Mouse (Mus musculus): Measurements from ENCODE around the gene Clrn2. TPM values are rescaled to one million over a fixed set of nuclear protein-coding genes. Genes with fewer than 3 reads are reported as not detected.

Clrn2 gene
- polyA plus RNA-seq, 1 experiment, result not detected

DNA sequence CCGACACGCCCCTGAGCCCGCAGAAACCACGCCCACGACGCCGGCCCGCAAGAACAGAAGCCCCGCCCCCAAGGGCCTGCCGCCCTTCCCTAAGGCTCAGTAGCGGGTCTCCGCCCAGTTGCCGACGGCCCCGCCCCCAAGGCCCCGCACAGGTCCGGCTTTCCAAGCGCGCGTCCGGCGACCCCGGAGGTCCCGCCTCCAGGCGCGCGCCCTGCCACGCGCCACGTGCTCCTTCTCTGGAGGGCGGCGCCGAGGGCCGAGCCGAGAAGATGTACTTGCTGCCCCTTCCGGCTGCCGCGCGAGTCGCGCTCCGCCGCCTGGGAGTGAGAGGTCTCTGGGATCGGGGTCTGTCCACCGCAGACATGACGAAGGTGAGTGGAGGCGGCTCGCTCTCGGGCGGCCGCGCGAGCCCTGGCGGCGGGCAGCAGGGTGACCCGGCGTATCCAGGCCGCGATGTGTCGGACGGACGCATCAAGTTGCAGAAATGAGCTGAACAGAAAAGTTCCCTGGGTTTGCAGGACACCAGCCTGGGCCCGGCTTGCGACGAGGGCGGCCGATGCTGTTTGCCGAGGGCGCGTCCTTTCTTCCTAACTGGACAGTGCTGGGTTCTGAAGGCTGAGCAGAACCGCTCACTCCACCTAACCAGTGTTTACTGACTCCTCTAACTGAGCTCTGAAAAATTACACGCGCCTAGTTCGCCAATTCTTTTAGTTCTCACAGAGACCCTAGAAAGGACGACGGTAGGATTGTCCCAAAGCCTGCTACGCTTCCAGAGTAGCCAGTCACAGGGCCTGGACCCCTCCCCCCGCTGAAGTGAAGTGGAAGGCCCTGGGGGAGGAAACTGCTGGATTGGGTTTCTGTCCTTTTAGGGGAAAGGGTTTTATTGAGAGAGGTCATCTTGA lies 39.9 kb downstream of the Clrn2 start, which contains the start of gene Lap3:
Lap3 (plus strand) TSS at position 184 of the 902 bp plus-strand sequence.
- H3K27ac ChIP-seq (ENCODE audit: insufficient read depth, low read depth, low read length), result peak within 1 kb of the TSS; percentile 78
- H3K4me3 ChIP-seq (ENCODE audit: insufficient read depth, low read depth, low read length), result peak within 1 kb of the TSS; percentile 77
- H3K36me3 ChIP-seq (ENCODE audit: control insufficient read depth, insufficient read depth, low read length), result no peaks in the 10 kb centered on the region
- DNase-seq, result peak; percentile 100
- H3K27me3 ChIP-seq (replicated peaks; ENCODE audit: control insufficient read depth, insufficient read depth, low read length), result no peaks in the 10 kb centered on the region
- under 1% methylated on average over 78 of the region's 78 CpGs for WGBS
- TF ChIP-seq POLR2A (IDR thresholded peaks at IDR 0.05; ENCODE audit: low read depth, low read length) (peak; percentile 71), CTCF (conservative IDR thresholded peaks at IDR 0.05; ENCODE audit: insufficient read depth, insufficient read length, low read depth, low read length) (0 out of 2 replicates have a peak, but pooled peaks have one; percentile 11)
- peaks cover 10% of the 10 kb centered on the region; the same call in 1 of the 2 replicates for H3K4me1 ChIP-seq (ENCODE audit: control insufficient read depth, insufficient read depth, low read length)

GRCm38 (mm10) chr5:45494093-45494755 lies 40.7 kb downstream of the Clrn2 start:
- 59% methylated on average over 9 of the region's 9 CpGs for whole genome bisulfite sequencing
- Histone ChIP-seq H3K36me3 (ENCODE audit: control insufficient read depth, insufficient read depth, low read length) (no peaks in the 10 kb centered on the region), H3K4me1 (ENCODE audit: control insufficient read depth, insufficient read depth, low read length) (peaks cover 10% of the 10 kb centered on the region; the same call in 1 of the 2 replicates), H3K27me3 (replicated peaks; ENCODE audit: control insufficient read depth, insufficient read depth, low read length) (no peaks in the 10 kb centered on the region), H3K27ac (ENCODE audit: insufficient read depth, low read depth, low read length) (peak overlapping the region; percentile 78), H3K4me3 (ENCODE audit: insufficient read depth, low read depth, low read length) (peak overlapping the region; percentile 77)
- TF ChIP-seq CTCF (conservative IDR thresholded peaks at IDR 0.05; ENCODE audit: insufficient read depth, insufficient read length, low read depth, low read length) (no peak), POLR2A (IDR thresholded peaks at IDR 0.05; ENCODE audit: low read depth, low read length) (no peak)
- DNase-seq, result peak; percentile 66

DNA sequence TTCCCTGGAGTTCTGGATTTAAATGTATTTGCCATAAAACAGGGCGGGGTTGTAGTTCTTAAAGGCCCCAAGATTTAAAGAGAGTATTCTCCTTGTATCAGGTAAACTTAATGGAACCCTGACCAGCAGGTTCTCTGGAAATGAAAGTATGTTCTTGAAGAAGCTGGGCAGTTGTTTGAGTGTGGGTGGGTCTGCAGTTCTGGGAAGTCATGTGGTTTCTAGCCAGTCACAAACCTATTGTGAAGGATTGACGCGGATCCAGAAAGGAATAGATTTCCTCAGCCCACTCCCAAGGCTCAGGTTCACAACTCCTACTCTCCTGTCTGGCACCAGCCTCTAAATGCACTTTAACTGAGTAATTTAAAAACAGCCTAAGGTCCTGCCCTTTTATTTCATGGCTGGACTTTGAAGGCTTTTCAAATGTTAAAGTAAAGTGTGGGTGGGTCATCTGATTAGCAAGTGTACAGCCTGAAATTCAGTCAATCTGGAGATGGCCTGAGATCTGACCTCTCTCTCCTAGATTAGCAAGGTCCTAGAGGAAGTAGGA lies 42.0 kb downstream of the Clrn2 start:
- whole genome bisulfite sequencing, result 61% methylated on average over 3 of the region's 3 CpGs
- H3K27me3 ChIP-seq (replicated peaks; ENCODE audit: control insufficient read depth, insufficient read depth, low read length), result no peaks in the 10 kb centered on the region

DNA sequence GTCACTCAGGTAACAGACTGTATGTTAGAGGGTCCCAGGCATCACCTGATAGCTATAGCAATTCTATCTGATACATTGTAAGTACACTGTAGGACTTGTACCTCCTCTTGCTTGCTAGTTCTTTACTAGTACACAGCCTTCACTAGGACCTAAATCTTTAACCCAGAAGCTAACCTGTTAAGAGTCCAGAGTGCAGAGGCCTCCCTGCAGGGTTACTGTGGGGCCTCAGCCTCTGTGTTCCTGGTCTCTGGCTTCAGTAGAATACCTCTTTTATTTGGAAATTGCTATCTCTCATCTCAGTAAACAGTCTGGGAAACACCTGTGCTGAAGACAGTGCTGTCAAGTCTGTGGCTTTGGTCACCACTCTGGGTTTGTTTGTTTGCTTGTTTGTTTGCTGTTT lies 42.5 kb downstream of the Clrn2 start:
- TF ChIP-seq CTCF (conservative IDR thresholded peaks at IDR 0.05; ENCODE audit: insufficient read depth, insufficient read length, low read depth, low read length), result no peak
- TF ChIP-seq POLR2A (IDR thresholded peaks at IDR 0.05; ENCODE audit: low read depth, low read length), result no peak
- Histone ChIP-seq H3K4me1 (ENCODE audit: control insufficient read depth, insufficient read depth, low read length) (peaks cover 10% of the 10 kb centered on the region; the same call in 1 of the 2 replicates), H3K36me3 (ENCODE audit: control insufficient read depth, insufficient read depth, low read length) (peaks cover 2% of the 10 kb centered on the region; the same call in 1 of the 2 replicates), H3K27ac (ENCODE audit: insufficient read depth, low read depth, low read length) (peak overlapping the region; percentile 35), H3K27me3 (replicated peaks; ENCODE audit: control insufficient read depth, insufficient read depth, low read length) (no peaks in the 10 kb centered on the region), H3K4me3 (ENCODE audit: insufficient read depth, low read depth, low read length) (no peak overlapping the region)
- DNase-seq, result peak; percentile 67

More for the DNA sequence above, 42.0 kb downstream of the Clrn2 start:
- Histone ChIP-seq H3K4me1 (ENCODE audit: control insufficient read depth, insufficient read depth, low read length) (peaks cover 10% of the 10 kb centered on the region; the same call in 1 of the 2 replicates), H3K4me3 (ENCODE audit: insufficient read depth, low read depth, low read length) (no peak overlapping the region), H3K27ac (ENCODE audit: insufficient read depth, low read depth, low read length) (peak overlapping the region; percentile 27), H3K36me3 (ENCODE audit: control insufficient read depth, insufficient read depth, low read length) (peaks cover under 1% of the 10 kb centered on the region; the same call in 1 of the 2 replicates)
- DNase-seq, result peak; percentile 49
- TF ChIP-seq CTCF (conservative IDR thresholded peaks at IDR 0.05; ENCODE audit: insufficient read depth, insufficient read length, low read depth, low read length), result no peak
- TF ChIP-seq POLR2A (IDR thresholded peaks at IDR 0.05; ENCODE audit: low read depth, low read length), result no peak

GRCm38 (mm10) chr5:45496479-45496878 lies 42.9 kb downstream of the Clrn2 start:
- Histone ChIP-seq H3K27ac (ENCODE audit: insufficient read depth, low read depth, low read length) (peak overlapping the region; percentile 35), H3K36me3 (ENCODE audit: control insufficient read depth, insufficient read depth, low read length) (peaks cover 2% of the 10 kb centered on the region; the same call in 1 of the 2 replicates), H3K4me1 (ENCODE audit: control insufficient read depth, insufficient read depth, low read length) (peaks cover 10% of the 10 kb centered on the region; the same call in 1 of the 2 replicates), H3K27me3 (replicated peaks; ENCODE audit: control insufficient read depth, insufficient read depth, low read length) (no peaks in the 10 kb centered on the region), H3K4me3 (ENCODE audit: insufficient read depth, low read depth, low read length) (no peak overlapping the region)
- TF ChIP-seq CTCF (conservative IDR thresholded peaks at IDR 0.05; ENCODE audit: insufficient read depth, insufficient read length, low read depth, low read length) (no peak), POLR2A (IDR thresholded peaks at IDR 0.05; ENCODE audit: low read depth, low read length) (no peak)
- DNase-seq, result peak; percentile 21
- whole genome bisulfite sequencing, result 50% methylated on average over 4 of the region's 4 CpGs

DNA sequence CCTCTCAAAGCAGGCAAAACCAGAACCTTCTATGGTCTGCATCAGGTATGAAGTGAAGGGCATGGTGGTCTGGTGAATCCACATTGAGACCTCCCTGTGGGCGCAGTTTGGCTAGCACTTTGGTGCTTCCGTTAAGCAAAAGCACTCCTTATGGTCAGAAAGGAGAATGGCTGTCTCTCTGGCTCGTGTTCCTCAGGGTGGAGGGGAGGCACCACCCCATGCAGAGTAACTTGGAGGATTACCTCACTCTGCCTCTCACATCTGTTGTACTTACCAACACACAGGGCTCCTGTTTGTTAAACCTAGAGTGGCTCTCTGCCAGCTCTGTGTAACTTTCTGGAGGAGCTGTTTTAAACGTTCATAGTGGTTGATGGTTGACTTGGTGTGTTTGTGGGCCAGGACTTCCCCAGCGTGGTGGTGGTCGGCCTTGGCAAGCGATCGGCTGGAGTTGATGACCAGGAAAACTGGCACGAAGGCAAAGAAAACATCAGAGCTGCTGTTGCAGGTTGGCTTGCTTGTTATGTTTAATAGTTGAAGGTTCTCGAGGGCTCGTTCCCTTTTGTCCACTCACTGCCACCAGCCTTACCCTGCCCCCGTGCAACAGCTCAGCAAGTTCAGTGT lies 43.5 kb downstream of the Clrn2 start:
- WGBS, result 46% methylated on average over 12 of the region's 12 CpGs
- peaks cover 2% of the 10 kb centered on the region; the same call in 1 of the 2 replicates for H3K36me3 ChIP-seq (ENCODE audit: control insufficient read depth, insufficient read depth, low read length)
- H3K27me3 ChIP-seq (replicated peaks; ENCODE audit: control insufficient read depth, insufficient read depth, low read length), result no peaks in the 10 kb centered on the region
- no peak overlapping the region for H3K4me3 ChIP-seq (ENCODE audit: insufficient read depth, low read depth, low read length)
- peak; percentile 59 for DNase-seq
- peak overlapping the region; percentile 35 for H3K27ac ChIP-seq (ENCODE audit: insufficient read depth, low read depth, low read length)
- peaks cover 10% of the 10 kb centered on the region; the same call in 1 of the 2 replicates for H3K4me1 ChIP-seq (ENCODE audit: control insufficient read depth, insufficient read depth, low read length)
- TF ChIP-seq CTCF (conservative IDR thresholded peaks at IDR 0.05; ENCODE audit: insufficient read depth, insufficient read length, low read depth, low read length) (no peak), POLR2A (IDR thresholded peaks at IDR 0.05; ENCODE audit: low read depth, low read length) (no peak)
